Mouse (Mus musculus) adrenal gland, adult 18-20 months (tissue): ENCODE measurements around the gene Hipk3. TPM values are rescaled to one million over a fixed set of nuclear protein-coding genes. Genes with fewer than 3 reads are reported as not detected.

ENCODE experiments used
- DNase-seq, 2 experiments: peaks; one replicate each; pipeline ENCODE4 v3.0.0; 2021 to 2022; ENCODE audit warnings: low spot score in 2 of 2
- long read RNA-seq, 2 experiments: library from polyadenylated mRNA; stranded (forward); transcript quantifications; one replicate each; pipeline ENCODE4 v2.0.0; 2021
- total RNA-seq, 2 experiments: library from RNA; stranded (reverse); gene quantifications; 1 replicate in 1 of 2; 2 replicates in 1 of 2; pipeline ENCODE4 v1.2.3; 2021

The Hipk3 gene
- 100 to 1,000 TPM; 116 to 139 TPM for total RNA-seq
- long read RNA-seq, experiment 1, full-length matches to known transcripts, result 4 of 19 reads
- long read RNA-seq, experiment 1, partial matches to known transcripts, result 6 of 19 reads
- long read RNA-seq, experiment 1, other reads (novel, unspliced or antisense), result 9 of 19 reads
- long read RNA-seq, experiment 2, partial matches to known transcripts, result 5 of 6 reads
- long read RNA-seq, experiment 2, other reads (novel, unspliced or antisense), result 1 of 6 reads

- DNase-seq, result peak; percentile 81 to 83
Observed at GRCm38 (mm10) chr2:104493951-104494800, at the start of gene Hipk3. Gene Hipk3 (minus strand): TSS chr2:104494446.

GRCm38 (mm10) chr2:104540286-104540685, 46.0 kb upstream of the Hipk3 start:
- no peak for DNase-seq

GRCm38 (mm10) chr2:104534751-104535150, 40.5 kb upstream of the Hipk3 start:
- no peak for DNase-seq

GRCm38 (mm10) chr2:104532548-104532947, 38.3 kb upstream of the Hipk3 start:
- no peak for DNase-seq

GRCm38 (mm10) chr2:104526559-104526958, 32.3 kb upstream of the Hipk3 start:
- no peak for DNase-seq

GRCm38 (mm10) chr2:104525506-104525905, 31.3 kb upstream of the Hipk3 start:
- DNase-seq, result peak; percentile 29 to 30

- no peak for DNase-seq
Observed at GRCm38 (mm10) chr2:104511622-104512021, 17.4 kb upstream of the Hipk3 start.

- DNase-seq, result no peak
Observed at GRCm38 (mm10) chr2:104502388-104502787, 8.1 kb upstream of the Hipk3 start.

GRCm38 (mm10) chr2:104501091-104501490, 6.8 kb upstream of the Hipk3 start:
- no peak for DNase-seq

- DNase-seq, result no peak
Observed at GRCm38 (mm10) chr2:104497771-104498170, 3.5 kb upstream of the Hipk3 start.

- DNase-seq, result no peak
Observed at GRCm38 (mm10) chr2:104497231-104497630, 3.0 kb upstream of the Hipk3 start.

GRCm38 (mm10) chr2:104496206-104496605, 2.0 kb upstream of the Hipk3 start:
- DNase-seq, result no peak

- peak in 1 of 2 experiments; percentile 13 for DNase-seq
Observed at GRCm38 (mm10) chr2:104494801-104495185, 547 bp upstream of the Hipk3 start.

GRCm38 (mm10) chr2:104493021-104493950, 960 bp downstream of the Hipk3 start:
- DNase-seq, result peak; percentile 78

- DNase-seq, result no peak
Observed at GRCm38 (mm10) chr2:104491221-104491795, 2.9 kb downstream of the Hipk3 start.

GRCm38 (mm10) chr2:104490761-104491160, 3.5 kb downstream of the Hipk3 start:
- DNase-seq, result no peak

- DNase-seq, result no peak
Observed at GRCm38 (mm10) chr2:104489851-104490250, 4.4 kb downstream of the Hipk3 start.

- no peak for DNase-seq
Observed at GRCm38 (mm10) chr2:104484438-104484837, 9.8 kb downstream of the Hipk3 start.

GRCm38 (mm10) chr2:104482156-104482555, 12.1 kb downstream of the Hipk3 start:
- no peak for DNase-seq

GRCm38 (mm10) chr2:104479054-104479453, 15.2 kb downstream of the Hipk3 start:
- no peak for DNase-seq
